Mouse (Mus musculus): Measurements from ENCODE around the gene Mphosph6. TPM values are rescaled to one million over a fixed set of nuclear protein-coding genes. Genes with fewer than 3 reads are reported as not detected.

Mphosph6 gene
- total RNA-seq (2021), result 10 to 100 TPM; 14.3 to 16.2 TPM
- long read RNA-seq, experiment 1, transcript Mphosph6-201 (5 exons, 1,068 nt), result major isoform, 12 of 15 reads
- long read RNA-seq, experiment 1, partial matches to known transcripts, result 1 of 15 reads
- long read RNA-seq, experiment 1, other reads (novel, unspliced or antisense), result 0 of 15 reads
- long read RNA-seq, experiment 2, transcript Mphosph6-201 (5 exons, 1,068 nt), result major isoform, 5 of 5 reads
- long read RNA-seq, experiment 2, partial matches to known transcripts, result 0 of 5 reads
- long read RNA-seq, experiment 2, other reads (novel, unspliced or antisense), result 0 of 5 reads

DNA sequence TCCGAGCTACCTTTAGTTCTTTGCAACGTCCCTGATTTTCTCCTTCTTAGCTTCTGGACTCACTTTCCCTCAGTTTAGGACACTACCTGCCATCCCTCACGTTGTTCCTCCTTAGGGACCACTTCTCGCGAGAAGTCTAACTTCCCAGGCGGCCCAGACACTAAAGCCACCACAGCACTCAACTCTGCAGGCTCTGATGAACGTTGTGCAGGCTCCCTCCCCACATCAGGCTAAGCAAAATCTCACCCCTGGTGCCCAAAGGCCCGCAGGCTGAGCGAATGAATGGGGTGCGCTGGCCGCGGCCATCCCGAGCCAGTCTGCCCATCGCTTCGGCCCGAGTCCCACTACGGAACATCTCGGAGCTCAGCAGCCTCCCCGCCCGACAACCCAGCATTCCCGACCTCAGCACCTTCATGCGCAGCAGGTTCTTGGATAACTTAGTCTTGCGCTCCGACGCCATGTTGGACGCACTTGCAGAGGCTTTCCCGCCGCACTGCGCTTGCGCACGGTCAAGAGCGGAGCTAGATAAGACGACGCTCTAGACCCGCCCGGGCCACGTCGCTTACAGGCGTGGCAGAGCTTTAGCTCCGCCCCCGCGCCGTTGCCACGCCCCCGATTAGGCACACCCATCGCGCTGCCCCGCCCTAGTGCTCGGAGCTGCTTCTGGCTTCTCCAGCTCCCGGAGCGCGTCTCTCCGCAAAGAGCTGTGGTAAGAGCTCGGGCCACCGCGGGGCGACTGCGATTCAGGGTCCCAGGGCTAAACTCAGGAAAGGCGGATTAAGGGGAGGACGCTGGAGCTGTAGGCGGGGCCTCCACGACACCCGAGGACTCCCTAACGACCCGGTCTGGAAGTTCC lies at the start of gene Mphosph6:
Gene Mphosph6, minus strand, starts transcription at position 501 of the 856 bp plus-strand sequence.
- peak; percentile 97 to 99 for DNase-seq

DNA sequence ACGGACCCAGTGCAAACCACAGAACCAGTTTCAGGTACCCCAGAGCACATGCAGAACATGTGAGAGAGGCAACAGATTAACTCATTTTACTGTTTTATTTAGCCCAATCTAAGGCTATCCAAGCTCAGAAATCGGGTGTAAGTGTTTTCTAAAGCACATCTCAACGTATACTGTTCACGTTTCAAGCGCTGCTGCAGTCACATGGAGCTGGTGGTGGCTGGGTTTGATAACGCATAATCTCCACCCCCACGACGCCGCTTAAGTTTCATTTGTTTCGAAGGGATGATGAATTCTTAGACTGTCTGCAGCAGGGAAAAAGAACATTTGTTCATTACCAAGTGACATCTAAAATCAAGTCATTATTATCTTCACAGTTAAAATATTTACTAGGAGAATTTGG lies 48.7 kb upstream of the Mphosph6 start:
- no peak for DNase-seq

DNA sequence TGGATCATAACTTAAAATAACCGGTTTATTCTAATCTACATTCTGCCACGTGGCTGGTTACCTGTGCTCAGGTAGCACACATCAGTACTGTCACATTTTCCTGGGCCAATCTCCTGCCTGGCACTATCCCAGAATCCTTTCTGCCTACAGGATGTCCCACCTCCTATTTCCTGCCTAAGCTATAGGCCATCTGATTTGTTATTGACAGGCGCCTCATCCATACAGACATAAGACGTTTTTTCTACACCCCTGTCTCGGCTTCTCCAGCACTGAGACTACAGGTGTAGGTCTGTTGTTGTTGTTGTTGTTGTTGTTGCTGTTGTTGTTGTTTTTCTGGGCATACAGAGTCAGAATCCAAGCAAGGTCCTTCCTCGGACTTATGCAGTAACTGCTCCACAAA lies 46.1 kb upstream of the Mphosph6 start:
- no peak for DNase-seq

DNA sequence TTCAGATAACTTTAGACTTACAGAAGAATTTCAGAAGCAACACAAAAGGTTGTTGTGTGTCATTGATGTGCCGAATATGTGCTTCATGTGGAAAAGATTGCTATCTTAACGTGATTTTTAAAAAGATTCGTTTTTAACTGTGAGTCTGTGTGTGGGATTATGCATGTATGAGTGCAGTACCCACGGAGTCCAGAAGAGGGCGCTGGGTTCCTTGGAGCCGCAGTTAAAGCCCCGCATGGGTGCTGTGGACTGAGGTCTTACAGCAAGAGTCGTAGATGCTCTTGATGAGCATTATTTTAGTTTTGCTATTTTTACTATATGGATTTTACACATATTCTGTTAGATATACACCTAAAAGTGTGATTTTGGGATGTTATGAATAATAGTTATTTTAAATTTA lies 42.0 kb upstream of the Mphosph6 start:
- DNase-seq, result no peak

DNA sequence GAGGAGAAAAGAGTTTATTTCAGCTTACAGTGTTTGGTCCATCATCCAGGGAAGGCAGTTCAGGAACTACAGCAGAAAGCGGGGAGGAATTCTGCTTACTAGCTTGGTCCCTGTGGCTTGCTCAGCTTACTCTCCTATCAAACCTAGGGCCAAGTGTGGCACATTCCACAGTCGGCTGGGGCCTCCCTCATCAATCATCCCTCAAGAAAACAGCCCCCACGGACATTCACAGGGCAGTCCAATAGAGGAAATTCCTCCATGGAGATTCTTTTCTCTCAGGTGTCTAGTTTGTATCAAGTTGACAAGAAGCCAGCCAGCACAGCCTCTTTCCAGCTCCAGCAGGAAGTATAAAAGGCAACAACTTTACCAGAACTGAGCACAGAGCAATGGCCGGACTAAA lies 11.8 kb upstream of the Mphosph6 start:
- DNase-seq, result no peak

DNA sequence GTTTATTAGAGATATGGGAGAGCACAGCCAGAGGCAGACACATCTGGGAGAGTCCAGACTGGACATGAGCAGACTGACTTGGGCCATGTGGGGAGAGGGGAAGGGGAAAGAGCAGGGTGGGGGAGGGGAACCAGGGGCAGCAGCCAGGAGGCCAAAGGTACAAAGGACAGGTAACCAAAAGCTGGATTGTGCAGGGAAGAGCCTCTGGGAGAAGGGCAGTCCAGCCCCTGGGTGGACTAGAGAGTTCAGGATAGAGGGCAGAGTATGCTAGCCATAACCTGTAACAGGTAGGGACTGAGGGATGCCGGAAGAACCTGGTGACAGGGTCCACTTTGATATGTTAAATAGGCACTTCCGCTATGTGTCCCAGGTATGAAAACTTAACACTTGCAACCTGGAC lies 8.9 kb upstream of the Mphosph6 start:
- DNase-seq, result no peak

DNA sequence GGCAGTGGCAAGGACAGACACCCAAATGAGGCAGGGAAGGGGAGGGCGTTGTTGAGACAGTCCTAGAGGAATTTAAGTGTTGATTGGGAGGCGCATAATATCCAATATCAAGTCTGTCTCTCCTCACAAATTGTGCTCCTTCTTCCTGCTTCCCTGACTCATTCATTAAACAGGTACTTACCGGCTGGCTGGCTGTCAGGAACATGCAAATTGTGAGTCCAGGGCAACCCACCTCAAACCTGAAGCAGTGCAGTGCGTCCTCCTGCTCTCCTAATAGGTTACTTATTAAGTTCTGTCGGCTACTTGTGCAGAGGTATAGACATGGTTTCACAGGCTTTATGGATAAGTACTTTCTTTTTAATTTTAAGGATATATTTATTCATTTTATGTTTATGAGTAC lies 3.7 kb upstream of the Mphosph6 start:
- no peak for DNase-seq

DNA sequence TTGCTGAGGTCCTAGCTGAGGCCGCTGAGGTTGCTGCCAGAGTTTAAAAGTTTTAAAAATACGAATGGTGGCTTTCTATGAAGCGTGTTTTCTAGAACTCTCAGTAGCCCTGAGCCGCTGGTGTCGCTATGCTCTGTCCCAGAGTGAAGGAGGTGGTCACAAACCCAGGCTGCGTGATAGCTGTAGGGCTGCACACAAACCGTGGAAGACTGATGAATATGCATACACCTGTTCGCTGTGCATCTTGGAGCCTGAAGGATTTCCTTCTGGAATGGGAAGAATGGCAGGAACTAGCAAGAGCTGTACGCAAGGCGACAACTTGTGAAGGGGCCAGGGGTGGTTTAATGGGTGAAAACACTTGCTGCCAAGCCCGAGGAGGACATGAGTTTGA lies 551 bp upstream of the Mphosph6 start:
- DNase-seq, result no peak

DNA sequence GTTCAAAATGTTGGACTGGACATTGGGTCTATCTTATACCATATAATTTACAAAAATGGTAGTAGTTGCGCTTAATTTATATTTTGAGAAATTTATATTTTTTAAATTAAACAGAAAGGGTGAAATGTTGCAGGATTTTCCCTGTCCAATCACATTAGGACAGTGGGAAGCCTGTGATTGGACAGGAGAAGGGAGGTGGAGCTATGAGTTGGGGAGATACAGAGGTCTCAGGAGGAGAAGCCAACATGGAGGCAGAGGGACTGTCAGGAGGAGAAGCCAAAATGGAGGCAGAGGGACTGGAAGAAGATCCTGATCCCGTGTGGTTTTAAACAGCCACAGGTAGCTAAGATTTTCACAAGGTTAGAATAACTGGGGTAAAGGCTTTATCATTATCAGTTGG lies 3.7 kb downstream of the Mphosph6 start:
- DNase-seq, result no peak

DNA sequence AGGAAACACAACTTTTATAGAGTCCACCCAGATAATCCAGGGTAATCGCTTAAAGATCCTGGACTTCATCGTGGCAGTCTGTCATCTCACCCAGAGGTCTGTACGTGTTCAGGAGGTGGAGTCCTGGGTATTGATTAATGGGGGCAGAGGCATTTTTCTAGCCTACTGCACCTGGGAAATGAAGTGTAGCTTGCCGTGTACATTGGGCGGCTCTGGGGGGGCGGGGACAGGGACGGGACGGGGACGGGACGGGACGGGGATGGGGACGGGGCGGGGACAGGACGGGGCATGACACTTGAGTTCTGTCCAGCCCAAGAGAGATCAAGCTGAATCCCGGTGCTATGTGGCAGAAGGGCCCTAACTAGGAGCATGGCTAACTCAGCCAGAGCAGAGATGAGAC lies 5.3 kb downstream of the Mphosph6 start:
- no peak for DNase-seq

DNA sequence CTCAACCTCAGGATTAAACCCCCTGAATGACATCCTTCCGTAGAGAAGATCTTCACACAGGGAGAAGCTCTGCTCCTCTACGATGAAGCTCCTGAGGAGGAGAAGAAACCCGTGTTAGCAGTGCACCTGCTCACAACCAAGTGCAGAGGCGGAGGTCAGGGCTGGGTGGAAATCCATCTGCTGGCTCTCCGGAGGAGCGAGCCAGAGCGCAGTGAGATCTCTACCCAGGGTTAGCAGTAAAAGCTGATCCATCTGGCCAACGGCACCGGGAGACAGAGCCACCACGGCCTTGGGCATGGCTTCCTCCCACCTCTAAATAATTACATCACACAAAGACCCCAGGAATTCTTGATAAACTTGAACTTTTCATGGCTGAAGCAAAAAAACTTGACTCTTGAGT lies 7.2 kb downstream of the Mphosph6 start:
- DNase-seq, result no peak

DNA sequence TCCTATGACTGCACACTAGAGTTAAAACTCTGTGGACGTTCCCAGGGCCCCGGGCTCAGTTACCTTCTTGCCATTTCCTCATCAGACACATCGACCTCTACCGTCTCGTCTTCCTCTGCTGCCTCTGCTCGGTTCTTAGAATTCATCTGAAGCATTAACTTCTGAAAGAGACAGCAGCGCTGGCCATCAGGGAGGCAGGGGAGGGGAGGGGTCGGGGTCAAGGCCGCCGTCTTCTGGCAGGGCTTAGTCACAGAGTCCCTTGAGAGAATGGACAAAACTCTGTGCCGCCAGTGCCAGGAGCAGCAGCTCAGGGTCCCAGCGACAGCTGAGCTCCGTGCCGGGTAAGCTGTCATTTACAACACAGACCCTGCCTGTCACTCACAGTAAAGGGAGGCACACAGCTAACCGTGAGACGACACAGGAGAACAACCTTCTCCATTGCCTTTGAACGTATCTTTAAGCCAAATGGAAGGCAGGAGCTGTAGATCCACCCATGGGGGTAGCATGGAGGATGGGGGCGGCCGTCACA lies 9.1 kb downstream of the Mphosph6 start:
- DNase-seq, result peak; percentile 49 to 65

DNA sequence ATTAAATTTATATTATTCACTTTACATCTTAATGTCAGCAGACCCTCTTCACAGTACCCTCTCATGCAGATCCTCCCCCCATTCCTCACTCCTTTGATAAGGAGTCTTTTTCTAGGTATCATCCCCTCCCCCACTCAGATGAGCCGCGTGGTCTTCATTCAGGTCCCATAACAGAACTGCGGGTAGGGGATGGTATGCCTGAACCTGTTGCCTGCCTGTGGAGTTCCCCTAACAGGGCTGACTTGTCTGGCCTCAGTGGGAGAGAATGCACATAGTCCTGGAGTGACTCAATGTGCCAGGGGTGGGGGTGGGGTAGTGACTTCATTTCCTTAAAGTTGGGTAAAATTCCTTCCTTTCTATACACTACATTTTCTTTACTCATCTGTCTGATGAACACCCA lies 15.3 kb downstream of the Mphosph6 start:
- DNase-seq, result no peak

DNA sequence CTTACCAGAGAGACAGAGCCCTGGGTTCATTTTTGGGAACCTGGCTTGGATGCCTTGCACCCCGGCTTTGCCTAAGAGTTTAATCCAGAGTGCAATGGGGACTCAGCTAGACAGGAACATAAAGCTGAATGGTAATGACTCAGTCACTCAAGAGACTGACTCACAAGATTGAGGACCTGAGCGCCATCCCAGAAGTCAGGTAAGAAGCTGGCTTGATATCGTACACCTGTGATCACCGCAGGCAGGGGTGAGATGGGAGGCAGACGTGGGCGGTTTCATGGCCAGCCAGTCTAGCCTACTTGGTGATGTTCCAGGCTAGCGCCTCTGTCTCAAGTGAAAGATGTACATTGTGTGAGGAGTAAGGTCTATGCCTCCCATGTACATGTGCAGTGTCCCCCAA lies 18.7 kb downstream of the Mphosph6 start:
- no peak for DNase-seq

DNA sequence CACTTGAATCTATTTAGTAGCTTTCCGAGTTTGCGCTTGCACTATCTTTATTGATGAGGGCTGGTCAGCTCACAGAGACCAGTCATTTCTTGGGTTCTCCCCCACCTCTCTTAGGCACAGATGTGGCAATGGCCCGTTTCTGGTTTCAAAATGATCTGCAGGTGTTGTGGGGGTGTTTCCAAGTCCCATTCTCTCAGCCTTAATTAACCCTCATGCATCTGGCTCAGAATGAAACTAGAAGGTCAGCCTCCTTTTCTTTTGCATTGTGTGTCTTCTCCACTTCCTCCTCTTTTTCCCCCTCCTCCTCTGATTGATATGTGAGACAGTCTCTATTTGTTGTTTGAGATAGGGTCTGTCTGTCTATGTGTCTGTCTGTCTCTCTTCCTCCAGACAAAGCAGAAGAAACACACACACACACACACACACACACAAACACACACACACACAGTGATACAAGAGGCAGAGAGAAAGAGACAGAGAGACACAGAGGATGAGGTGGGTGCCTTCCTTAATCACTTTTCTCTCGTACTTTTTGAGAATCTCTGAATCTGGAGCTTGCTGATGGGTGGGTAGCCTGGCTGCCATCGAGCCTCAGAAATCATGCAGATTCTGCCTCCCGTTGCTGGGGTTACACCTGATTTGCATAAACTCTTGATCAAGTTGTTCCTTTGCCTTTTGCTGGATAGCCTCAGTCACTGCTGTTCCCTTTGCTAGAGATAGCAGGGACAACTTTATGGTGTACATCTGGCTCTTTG lies 20.2 kb downstream of the Mphosph6 start:
- DNase-seq, result no peak

DNA sequence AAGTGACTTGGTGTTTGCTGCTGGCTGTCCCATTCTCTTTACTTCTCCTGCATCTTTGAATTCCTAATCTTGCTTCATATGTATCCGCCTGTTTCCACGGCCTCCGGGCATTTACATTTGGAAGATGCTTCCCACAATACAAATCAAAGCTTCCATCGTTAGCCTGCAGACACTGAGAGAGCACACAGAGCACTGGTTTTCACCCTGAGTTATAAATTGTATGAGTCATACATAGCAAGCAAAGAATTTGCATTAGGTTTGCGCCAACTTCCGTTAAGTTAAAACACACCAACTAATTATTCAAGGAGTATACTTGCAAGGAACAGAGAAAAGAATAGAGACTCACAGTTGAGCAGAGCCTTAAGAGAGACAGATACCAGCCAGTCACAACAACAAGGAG lies 22.4 kb downstream of the Mphosph6 start:
- DNase-seq, result no peak

DNA sequence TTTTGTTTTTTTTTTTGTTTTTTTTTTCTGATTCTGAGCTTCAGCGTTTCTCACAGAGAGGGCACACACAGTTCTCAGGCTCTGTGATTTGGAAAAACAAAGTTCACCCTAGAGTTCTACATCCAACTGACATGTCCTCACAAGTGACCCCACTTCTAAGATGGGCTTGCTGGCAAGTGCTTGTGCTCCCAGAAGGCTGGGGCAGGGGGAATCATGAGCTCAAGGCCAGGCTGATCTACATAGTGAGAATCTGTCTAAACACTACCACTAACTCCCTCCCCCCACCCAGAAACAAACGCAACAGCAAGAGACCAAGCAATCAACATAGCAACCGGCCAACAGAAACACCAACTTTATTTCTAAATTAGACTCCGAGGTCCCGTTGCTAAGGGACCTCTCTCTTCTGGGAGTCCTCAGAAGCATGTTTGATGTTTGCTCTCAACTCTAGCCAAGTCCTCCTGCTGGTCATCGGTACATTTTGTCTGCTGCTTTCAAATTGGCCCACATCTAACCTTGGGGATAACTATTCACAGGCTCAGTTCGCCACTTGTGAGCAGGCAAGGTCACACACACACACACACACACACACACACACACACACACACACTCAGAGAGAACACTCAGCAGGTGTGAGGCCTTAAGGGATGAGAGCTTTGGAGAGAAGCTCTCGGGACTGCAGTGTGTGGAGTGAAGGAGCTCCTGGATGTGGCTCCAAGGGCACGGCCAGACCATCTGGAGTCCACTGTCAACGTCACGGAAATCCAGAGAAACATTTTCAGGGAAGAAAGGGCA lies 23.0 kb downstream of the Mphosph6 start:
- DNase-seq, result no peak

DNA sequence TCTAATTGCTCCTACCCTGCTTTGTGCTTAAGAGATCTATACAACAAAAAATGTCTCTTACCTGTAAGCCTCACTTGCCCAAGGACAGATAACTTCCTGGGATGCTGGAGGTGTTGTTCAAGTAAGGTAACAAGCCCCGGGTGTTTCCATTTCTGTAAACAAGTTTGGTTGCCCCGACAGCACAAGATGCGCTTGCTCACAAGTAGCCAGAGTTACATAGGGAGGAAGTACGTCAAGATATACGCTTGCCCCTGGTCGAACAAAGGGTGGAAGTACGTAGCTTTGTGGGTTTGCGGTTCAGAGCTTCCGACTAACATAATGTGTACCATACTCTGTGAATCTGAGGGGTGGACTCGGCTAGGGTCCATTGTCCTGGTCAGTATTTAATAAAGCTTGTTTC lies 25.7 kb downstream of the Mphosph6 start:
- DNase-seq, result no peak

DNA sequence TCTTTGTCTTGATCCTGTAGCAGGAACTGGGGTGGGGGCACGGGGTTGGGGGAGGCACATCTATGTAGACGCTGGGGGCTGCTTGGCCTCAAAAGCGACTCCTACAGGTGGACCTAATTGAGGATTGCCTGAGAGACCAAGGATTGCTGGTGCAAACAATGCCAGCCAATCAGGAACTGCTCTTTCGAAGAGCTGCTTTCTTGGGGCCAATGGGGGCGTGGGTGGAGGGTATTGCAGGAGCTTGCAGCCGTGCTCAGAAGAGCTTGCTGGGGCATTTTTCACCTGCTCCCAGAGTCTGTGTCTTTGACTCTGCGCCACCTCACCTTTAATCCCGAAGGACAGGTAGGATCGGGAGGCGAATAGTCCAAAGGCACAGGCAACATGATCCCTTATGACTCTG lies 26.1 kb downstream of the Mphosph6 start:
- no peak for DNase-seq

DNA sequence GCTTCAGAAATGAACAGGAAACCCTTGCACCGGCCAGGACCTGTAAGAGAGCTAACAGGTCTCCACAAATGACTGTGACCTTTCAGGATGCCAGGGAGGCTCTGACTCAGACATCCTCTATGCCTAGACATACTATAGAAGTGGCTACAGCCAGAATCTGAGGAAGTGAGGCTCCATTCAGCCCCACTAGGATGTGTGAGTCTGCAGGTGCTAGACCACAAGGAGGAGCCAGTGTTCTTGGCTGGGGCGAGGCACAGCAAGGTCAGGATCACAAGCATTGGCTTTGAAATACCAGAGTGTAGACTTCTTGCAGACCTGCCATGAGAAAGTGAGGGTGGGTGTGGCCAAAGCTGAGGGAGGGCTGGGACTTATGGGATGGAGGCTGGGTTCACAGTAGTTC lies 29.1 kb downstream of the Mphosph6 start:
- no peak for DNase-seq

DNA sequence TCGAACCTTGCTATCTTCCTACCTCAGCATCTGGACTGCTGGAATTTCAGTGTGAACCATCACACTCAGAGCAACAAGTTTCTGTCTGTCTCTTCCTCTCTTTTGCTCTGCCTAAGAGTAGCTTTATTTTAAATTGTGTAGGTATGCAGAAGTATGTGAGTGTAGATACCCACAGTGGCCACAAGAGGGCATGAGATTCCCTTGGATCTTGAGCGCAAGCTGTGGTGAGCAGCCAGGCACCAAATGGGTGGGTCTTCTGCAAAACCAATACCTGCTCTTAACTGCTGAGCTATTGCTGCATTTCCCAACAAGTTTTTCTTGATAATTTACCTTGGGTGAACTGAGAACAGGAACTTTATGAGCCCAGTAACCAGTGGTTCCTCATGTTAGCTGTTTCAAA lies 29.6 kb downstream of the Mphosph6 start:
- DNase-seq, result peak; percentile 35 to 54

Data from adrenal gland, postnatal 36 days (tissue).